Mouse (Mus musculus) skeletal muscle tissue, postnatal 0 days (tissue): ENCODE measurements around the gene Commd3. TPM values are rescaled to one million over a fixed set of nuclear protein-coding genes. Genes with fewer than 3 reads are reported as not detected.

Experiments
- polyA plus RNA-seq: library from polyadenylated mRNA; unstranded; fragments of >200 nt; fragmentation: Nextera tagmentation; extraction: Ambion mirVana; gene quantifications from 2 replicates; pipeline ENCODE4 v1.2.1, GENCODE M21; 2015

The Commd3 gene
- 212 and 244 TPM in 2 replicates for polyA plus RNA-seq

DNA sequence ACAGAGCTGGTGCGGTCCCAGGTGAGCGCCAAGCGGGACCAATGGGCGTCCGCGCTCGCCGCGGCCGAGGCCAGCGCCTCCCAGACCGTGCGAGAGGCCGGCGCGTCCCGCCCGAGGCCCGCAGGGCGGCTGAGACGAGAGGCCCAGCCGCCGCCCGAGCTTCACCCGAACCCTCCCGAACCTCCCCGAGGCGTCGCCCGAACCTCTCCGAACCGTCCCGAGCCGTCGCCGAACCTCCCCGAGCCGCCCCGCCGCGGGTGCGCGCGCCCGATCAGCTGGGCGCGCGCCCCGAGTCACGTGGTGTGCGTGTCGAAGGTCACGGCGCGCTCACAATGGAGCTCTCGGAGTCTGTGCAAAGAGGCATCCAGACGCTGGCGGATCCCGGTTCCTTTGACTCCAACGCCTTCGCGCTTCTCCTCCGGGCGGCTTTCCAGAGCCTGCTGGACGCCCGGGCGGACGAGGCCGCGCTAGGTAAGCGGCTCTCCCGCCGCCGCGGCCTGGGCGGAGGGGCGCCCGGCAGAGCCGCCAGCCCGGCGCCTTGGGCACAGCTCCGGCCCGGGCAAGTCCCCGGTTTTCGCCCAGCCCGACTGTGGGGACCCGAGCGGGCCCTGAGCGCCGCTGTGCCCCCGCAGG lies at the start of gene Commd3:
Gene Commd3 (plus strand): TSS at position 252 of the 633 bp plus-strand sequence.

DNA sequence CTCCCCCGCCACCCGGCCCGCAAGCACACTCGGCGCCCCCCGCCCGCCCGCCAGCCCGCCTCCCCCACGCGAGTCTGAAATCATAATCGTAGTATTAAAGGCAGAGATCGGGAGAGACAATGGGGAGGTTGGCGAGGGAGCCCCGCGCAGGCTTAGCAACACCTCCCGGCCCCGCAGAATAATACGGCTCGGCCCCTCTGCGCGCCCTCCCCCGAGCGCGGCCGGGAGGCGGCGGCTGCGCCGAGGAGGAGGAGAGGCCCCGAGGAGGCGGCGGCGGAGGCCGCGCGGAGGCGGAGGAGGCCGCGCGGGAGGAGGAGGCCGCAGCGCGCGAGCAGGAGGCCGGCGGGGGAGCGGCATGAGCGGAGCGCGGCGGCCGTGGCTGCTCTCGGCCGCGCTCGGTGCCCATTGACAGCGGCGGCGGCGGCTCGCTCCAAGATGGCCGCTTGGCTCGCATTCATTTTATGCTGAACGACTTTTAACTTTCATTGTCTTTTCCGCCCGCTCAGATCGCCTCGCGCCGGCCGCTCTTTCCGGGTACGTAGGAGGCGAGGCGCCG lies 4.8 kb downstream of the Commd3 start, which contains the start of gene Bmi1:
Gene Bmi1 (plus strand): TSS at position 83 of the 556 bp plus-strand sequence.

DNA sequence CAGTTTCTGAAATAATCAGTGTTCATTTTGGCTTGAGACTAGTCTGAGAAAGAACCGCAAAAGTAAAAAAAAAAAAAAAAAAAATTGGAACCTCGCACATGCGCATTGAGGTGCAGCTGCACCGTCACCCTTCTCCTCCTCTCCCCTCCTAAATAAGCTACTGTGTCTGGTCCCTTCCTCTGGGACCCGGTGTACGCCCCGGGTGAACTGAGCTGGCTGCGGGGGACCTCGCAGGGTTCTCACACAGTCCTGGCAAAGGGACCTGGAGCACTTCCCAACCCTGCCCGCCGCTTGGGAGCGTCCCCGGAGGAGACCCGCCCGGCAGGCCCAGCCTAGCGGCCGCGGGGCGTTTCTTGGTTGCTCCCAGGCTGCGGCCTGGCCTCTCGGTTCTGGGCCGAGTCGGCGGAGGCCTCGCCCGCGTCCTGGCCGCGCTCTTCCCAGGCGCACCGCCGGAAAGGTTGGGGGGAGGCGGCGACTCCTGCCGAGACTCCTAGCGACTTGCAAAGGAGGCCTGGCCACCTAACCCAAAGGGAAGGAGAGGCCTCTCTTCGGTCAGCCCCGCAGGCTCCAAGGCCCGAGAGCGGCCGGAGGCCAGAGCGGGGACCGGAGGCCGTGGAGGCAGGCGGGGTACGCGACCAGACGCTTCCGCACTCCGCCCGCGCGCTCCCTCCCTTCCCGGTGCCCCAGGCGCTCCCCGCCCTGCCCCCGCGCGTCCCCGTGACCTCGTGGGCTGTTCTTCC lies 21.9 kb downstream of the Commd3 start, which contains the start of gene Spag6:
Gene Spag6 (plus strand): TSS at position 162 of the 740 bp plus-strand sequence.

Other genes starting within 250 kb of the Commd3 start
- 6.0 and 7.0 TPM in 2 replicates for gene Bmi1, start 4.6 kb downstream of the Commd3 start, polyA plus RNA-seq
- 0.21 and 0.55 TPM in 2 replicates for gene Spag6, start 21.6 kb downstream of the Commd3 start, polyA plus RNA-seq